Mouse (Mus musculus) myocyte (in vitro differentiated cells): Measurements from ENCODE around the gene Zfp46.

Experiments
- E2F4 ChIP-seq: IDR thresholded peaks from one replicate; pipeline ENCODE4 v1.6.1; 2011; ENCODE audit warnings: mild to moderate bottlenecking, control low read depth, moderate library complexity; ENCODE audit not compliant: insufficient read depth
- MAX ChIP-seq: IDR thresholded peaks from one replicate; pipeline ENCODE4 v1.6.1; 2011; ENCODE audit warnings: low read depth, mild to moderate bottlenecking, control low read depth
- MYOG ChIP-seq, 3 experiments: IDR thresholded peaks; one replicate each; pipeline ENCODE4 v1.6.1; 2011; ENCODE audit warnings: control low read depth in 2 of 3, low read depth in 2 of 3, mild to moderate bottlenecking in 2 of 3; ENCODE audit not compliant: insufficient read length in 2 of 3, control insufficient read depth in 1 of 3, insufficient read depth in 1 of 3
- POLR2A ChIP-seq: IDR thresholded peaks from one replicate; pipeline ENCODE4 v1.6.1; 2011; ENCODE audit warnings: low read depth, mild to moderate bottlenecking, control low read depth, moderate library complexity; ENCODE audit not compliant: insufficient read length
- SRF ChIP-seq: IDR thresholded peaks from one replicate; pipeline ENCODE4 v1.6.1; 2011; ENCODE audit warnings: low read depth; ENCODE audit not compliant: control insufficient read depth, insufficient read length
- TCF3 ChIP-seq: IDR thresholded peaks from one replicate; pipeline ENCODE4 v1.6.1; 2011; ENCODE audit warnings: low read depth, control low read depth; ENCODE audit not compliant: insufficient read length

GRCm38 (mm10) chr4:136281097-136281496 is 3.4 kb upstream of the Zfp46 start:
- TF ChIP-seq E2F4: no peak
- no peak for TF ChIP-seq POLR2A
- no peak for TF ChIP-seq SRF
- TF ChIP-seq MAX: no peak
- no peak for TF ChIP-seq TCF3
- no peak for TF ChIP-seq MYOG (IDR thresholded peaks at IDR 0.05; ENCODE audit: control insufficient read depth in 1 of 3, insufficient read depth in 1 of 3, insufficient read length in 2 of 3, low read depth in 2 of 3)
